Mouse (Mus musculus): ENCODE results near the gene Prex1.

GRCm38 (mm10) chr2:166712310-166712709 lies 1.3 kb downstream of the Prex1 start:
- no peak for TF ChIP-seq CTCF (IDR thresholded peaks at IDR 0.05; ENCODE audit: extremely low read depth, insufficient read length, insufficient replicate concordance, low read depth, low read length)
- no peak for TF ChIP-seq POLR2A (IDR thresholded peaks at IDR 0.05; ENCODE audit: low read depth, low read length)

Measured in small intestine, adult 2 months (tissue).